Mouse (Mus musculus) CD4-positive helper T cell, adult 2 months (primary cell): ENCODE measurements around the gene Pknox2.

Experiments
- DNase-seq: peaks from one replicate; pipeline ENCODE4 v3.0.0-alpha.2; 2012; ENCODE audit warnings: low read depth, missing footprints, low spot score

The Pknox2 gene

DNA sequence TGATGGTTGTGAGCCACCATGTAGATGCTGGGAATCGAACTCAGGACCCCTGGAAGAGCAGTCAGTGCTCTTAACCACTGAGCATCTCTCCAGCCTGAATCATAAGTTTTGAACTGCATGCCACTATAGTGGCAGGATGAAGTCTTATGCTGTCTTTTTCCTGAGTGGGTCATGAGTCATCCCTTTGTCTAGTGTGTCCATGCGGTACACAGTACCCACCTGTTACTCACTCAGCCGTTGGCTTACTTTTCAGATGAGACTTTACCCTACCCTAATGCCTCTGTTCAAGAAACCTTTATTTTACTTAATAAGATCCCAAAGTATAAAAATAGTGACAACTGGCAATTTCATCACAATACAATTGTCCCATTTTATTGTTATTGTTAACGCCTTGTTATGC lies 95.5 kb downstream of the Pknox2 start:
- no peak for DNase-seq

DNA sequence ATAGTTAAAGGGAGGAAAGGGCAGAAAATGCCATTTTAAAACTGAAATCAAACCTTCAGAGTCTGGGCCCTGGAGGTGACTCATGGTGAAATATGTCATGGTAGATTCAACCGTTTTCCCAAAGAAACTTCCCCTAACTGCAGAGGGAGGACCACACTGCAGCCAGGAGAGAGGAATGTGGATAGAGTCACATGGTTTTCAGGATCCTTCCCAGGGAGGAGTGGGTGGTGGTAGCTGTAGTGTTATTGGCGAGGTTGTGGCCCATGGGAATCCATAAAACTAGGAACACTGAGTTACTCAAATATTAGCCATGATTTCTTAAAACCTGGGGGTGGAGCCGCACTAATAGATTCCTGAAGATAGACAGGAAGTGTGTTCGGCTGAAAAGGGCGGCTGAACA lies 99.7 kb downstream of the Pknox2 start:
- DNase-seq = no peak

DNA sequence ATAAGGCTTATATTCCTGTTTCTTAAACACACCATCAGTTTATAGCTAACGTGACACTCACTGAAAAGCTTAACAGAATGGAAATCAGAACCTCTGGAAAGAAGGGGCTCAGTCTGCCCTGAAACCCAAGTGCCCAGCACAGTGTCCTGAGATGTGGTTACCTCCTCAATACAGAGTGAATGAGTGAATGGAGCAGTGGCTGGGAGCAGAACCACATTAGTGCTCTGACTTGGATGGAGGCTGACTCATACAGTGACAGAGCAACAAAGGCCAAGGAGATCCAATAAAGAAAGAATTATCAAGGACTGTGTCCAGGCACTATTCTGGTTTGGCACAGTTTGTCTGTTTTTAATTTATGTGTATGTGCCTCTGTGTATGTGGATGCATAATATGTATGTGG lies 101.3 kb downstream of the Pknox2 start:
- DNase-seq = no peak

DNA sequence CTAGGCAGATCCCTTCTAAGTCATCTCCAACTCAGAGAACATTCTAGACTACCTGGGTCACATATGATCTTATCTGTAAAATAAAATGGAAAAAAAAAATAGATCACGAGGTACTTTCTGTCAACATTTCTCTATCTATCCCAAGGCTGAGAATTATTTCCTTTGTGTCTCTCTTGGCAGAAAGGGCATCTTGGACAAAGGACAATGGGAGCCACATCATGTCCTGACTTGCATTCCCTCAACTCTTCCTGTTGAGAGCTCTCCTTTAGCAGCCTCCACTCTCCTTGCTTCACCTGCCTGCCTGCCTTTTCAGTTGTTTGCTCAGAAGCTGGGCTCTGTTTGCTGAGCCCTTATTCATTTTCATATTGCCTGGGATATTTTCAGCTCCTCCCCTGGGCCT lies 103.0 kb downstream of the Pknox2 start:
- no peak for DNase-seq

DNA sequence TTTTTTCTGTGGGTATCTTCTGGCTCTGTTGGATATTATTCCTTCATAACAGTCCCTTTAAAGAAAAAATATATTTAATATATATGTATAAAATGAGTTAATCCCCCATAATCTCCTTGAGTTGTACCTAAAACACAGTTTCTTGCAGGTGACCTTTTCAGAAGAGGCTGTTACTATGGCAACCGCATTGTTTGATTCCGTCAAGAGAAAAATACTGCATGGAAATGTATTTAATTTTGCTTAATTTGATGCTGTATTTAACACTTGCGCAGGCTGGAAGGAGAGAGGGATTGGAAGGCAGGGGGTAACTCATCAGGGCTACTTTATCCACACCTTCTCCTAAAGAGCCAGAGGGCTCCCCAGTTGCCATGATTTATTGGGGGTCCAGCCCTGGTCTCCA lies 108.3 kb downstream of the Pknox2 start:
- no peak for DNase-seq

DNA sequence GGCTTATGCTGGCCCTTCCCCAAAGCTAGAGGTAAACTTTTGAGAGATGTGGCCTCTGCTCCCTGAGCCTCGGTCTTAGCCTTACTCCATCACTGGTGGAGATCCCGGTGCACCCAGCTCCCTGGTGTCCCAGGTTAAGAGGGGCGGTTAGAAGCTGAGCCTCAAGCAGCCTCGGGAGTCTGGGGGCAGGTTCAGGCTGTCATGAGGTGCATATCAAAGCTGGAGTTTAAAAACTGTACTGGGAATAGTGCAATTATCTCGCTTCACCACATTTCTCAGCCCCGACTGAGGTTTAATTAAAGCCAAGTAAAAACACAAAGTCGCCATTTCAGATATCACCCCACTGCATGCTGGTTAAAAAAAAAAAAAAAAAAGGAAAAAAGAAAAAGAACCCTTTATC lies 108.8 kb downstream of the Pknox2 start:
- DNase-seq = no peak

DNA sequence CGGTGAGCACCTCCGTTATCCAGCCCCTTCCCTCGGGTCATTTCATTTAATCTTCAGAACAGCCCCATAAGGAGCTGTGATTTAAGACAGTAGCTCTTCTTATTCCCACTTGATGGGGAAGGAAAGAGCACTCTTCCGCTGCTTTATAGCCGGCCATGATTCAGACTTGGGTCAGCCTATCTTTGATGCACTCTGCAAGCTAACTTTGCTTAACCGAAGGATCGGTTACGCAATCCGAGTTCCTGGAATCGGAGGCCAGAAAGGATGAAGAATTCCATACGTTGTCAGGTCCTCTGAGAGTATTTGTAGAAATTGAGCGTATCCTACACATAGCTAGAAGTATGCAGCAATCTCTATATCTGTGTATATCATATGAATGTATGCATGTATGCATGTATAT lies 109.8 kb downstream of the Pknox2 start:
- no peak for DNase-seq

DNA sequence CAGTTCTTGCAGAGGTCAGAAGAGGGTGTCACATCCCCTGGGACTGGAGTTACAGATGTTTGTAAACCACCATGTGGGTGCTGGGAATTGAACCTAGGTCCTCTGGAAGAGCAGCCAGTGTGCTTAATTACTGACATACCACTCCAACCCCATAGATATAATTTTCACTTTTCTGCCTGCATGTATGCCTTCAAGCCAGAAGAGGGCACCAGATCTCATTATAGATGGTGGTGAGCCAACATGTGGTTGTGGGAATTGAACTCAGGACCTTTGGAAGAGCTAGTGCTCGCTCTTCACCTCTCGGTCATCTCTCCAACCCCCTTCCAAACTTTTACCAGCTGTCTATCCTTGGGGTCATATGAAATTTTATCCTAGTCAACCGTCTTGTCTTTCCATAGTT lies 112.0 kb downstream of the Pknox2 start:
- DNase-seq = no peak

DNA sequence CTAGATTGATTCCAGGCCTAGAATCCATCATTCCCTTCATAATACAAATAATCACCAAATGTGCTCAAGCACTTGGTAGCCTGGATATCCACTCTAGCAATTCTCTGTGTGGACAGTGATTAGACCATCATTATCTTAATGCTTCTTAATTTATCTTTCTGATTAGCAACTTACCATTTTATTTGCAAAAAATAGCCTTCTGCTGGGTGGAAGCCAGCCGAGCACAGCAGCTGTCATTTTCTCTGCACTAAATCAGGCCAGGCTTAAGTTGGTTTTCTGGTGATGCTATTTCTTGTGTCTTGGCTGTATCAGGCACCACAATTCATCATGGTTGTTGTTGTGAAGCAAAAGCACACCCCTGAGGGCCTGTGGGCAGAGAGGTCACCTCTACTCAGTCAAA lies 112.9 kb downstream of the Pknox2 start:
- DNase-seq = no peak

DNA sequence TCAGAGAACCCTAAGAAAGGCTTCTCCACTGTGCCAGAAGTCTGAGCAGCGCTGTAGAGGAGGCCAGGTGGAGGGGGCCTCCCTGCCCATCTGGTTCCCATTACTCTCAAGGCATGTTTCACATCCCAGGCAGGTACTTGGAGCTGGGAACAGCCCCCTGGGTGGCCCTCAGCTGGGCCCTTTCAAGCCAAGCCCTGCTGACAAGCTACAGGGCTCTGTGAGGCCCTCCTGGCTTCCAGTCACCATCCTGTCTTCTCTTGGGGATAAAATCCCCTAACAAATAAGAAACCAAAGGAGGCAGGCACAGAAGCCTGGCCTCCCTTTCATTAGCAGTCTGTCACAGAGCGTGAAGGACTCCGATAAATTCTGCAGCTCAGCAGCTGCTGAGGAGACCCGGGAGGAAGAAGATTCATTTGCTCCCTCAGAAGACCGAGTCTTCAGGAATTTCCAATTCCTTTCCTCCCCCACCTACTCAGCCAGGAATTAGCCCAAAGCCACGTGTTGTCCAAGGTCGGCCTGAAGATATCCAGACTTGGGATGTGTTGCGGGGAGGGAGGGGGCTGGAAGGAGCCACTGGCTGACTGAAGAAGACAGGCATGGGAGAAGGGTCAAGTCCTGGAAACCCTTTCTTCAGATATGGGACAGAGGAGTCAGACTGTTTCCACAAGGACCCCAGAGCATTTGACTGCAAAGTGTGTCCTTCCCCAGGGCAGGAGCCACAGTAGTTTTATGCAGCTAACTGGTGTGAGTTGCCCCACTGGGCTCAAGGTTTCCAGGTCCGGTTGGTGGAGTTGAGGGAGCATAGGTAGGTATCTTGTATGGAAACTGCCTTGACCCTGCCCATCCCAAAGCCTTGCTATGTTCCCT lies 116.6 kb downstream of the Pknox2 start:
- no peak for DNase-seq

DNA sequence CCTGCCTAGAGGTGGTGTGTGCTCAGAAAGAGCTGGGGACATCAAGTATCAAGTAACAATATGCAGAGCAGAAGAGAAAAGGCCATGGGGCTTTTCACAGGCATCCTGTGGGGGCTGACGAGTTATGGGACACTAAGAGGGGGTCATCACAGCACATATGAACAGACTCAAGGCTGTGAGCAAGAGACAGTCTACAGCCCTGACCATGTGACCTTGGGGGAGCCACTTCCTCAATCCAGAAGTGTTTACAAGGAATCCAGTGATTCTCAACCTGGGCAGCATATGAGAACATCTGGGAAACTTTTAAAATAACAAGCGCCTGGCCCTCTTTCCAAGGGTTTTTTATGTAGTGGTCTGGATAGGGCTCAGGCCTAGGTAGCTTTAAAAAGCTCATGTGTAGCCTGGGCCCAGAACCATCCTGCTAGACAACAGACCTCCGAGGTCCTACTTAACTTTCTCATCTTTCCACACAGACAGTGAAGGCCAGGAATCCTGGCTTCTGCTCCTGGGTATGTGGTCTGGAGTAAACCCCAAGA lies 117.3 kb downstream of the Pknox2 start:
- no peak for DNase-seq

DNA sequence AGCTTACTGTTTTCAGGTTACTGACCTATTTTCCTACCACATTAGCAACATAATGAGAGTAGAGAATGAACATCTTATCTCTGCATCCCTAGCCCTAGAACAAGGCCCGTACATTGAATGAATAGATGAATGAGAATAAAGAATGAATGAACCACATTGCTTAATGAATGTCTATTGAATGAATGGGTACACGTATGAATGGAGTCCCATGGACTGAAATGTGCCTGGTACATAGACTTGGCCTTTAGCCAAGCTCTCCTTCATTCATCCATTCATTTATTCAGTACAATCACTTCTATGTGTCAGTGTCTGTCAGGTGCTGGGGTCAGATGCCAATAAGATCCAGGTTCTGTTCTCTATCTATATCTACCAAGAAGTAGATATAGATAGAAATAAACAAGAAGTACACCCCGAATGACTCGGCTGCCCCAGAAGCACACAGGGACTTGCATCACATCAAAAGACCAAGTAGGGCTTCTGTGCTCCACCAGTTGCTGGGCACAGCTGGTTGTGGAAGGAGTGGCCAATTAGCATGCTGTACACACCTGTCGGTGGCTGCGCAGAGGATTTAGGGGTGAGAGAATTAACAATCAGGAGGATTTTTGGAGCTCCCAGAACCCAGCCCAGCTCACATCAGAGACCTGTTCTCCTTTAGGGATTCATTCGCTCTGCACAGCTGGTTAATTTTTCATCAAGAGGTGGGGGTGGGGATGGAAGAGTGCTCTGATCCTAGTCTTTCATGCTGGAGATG lies 119.2 kb downstream of the Pknox2 start:
- no peak for DNase-seq

DNA sequence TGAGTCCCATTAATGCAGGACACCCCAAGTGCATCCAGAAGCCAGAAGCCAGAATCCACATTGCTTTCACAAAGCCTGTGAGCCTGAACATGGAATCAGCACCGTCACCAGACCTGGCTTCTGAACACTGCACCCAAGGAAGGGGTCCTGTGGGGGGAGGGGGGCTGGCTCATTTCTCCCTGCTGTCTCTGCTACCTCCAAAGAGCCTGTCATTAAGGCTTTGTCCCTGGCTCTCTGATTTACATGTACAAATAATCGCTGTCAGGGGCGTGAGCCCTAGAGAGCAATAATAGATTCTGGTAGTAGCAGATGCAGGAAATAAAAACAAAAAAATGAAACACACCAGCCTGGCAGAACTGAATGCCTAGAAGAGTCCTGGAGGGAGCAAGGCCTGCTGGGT lies 121.3 kb downstream of the Pknox2 start:
- DNase-seq = no peak

DNA sequence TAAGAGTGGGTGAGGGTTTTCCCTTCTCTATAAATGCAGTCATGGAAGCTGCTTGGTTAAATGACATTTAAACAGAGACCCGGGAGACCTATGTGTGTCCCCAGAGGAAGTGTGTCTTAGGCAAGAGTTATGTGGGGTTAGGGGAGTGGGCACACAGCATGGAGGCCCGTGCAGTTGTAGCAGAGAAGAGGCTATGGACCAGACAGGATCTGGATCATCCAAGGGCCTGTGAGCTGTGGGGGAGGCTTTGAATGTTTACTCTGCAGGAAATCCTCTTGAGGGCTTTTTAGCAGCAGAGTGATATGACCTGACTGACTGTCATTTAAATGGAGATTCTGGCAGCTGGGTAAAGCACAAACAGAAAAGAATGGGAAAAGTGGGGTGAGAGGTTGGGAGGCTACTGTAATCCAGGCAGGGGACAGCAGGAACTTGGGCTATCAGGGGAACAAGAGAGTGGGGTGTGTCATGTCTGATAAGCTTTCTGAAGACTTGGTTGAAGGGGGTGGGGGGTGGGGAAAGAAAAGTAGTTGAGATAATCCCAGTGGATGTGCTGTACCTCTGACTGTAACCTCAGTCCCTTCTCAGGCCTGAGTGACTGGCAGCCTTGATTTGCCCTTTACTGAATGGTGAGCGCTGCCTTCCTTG lies 125.5 kb downstream of the Pknox2 start:
- DNase-seq = no peak

DNA sequence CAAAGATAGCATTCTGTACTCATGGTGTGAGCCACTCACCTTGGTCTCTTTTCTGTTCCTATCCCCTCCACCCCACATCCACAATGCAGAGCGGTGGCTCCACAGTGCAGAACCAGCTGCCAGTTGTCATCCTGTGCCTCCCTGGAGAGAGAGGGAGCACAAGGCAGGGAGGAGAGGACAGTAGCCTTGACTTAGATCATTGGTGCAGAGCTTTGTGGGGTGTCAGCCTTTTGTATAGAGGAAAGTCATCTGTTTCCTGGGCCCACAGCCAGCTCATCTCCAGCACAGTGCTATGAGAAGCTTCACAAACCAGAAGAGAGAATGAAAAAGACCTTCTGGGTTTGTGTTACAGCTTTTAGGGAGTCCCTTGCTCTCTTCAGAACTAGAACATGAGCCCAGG lies 129.1 kb downstream of the Pknox2 start:
- DNase-seq = no peak

DNA sequence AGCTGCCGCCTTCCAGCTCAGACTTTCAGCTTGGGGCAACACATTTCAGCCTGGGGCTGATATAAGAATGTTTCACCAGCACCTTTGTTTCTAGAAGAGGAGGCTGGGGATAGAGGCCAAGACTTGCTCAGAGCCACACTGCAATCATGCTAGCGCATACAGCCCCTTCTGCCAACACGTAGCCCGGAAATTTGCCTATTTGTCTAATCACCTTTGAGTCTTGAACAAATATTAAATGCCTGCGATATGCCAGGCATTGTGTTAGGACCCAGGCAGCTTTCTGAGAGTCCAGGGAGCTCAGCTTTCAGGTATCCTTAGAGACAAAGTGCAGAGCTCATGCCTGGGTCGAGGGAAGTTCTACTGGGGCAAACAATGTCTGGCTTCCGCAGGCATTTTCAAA lies 130.0 kb downstream of the Pknox2 start:
- DNase-seq = no peak

DNA sequence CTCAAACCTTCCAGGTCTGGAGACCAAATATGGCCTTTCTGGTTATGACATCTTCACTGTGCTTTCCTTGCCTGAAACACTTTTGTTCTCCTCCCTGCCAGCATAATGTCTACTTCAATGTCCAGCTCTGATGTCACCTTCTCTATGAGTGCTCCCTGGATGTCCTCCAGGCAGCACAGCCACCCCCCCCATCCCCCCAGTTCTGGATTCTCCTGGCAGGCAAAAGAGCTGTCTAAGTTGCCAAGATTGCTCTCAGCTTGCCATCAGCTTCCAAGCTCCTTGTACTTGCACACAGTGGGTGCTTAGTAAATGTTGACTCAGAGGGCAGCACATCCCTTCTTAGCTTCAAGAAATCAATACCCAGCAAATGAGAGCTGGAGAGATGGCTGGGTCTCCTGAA lies 131.0 kb downstream of the Pknox2 start:
- DNase-seq = no peak

DNA sequence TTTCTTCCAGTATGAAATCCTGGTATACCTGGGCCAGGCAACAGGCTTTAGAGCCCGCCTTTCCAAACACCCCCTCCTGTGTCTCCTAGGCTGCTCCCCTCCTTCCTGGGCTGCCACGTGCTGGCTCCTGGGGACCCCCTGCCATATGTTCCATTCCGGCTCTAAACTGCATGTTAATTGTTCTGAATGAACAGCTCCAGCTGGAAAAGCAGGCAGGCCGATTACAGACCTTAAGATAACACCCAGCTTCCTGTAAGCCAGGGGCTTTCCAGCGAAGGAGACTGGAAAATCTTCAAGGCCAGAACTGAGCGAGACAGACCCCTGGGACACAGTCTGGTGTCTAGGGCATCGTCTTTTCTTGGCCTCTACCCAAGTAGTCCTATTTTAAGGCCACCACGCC lies 133.6 kb downstream of the Pknox2 start:
- DNase-seq = no peak

DNA sequence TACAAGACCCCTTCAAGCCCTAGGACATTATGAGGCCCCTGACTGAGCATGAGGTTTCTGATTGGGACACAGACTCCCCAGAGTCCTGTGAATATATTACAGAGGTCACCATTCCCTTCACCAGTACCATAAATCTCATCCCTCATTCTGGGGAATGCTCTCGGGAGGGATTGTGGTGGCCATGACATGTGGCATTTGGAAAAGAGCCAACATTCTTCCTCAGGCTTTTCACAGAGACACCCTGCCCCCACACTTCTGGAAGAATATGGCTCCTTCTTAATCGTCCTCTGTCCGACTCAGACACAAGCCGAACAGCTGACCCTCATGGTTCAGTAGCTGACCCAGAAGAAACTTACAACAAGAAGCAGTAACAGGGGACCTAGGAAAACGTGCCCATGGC lies 139.1 kb downstream of the Pknox2 start:
- DNase-seq = no peak

DNA sequence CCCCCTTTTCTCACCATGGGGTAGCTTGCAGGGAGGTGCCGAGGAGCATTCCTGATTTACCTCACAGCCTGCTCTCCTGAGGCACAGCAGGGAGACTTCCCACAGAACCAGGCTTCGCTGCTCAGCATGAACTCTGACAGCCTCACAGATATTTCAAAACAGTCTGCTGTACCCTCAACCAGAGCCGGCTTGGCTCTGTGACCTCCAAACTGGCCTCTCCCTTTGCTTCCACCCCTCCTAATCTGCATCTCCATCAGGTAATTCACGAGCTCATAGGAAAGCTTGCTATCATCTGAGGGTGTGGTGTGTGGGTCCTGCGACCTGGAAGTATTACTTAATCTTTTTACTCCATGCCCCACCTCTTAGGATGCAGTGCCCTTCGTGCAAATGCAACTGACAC lies 142.5 kb downstream of the Pknox2 start:
- no peak for DNase-seq

DNA sequence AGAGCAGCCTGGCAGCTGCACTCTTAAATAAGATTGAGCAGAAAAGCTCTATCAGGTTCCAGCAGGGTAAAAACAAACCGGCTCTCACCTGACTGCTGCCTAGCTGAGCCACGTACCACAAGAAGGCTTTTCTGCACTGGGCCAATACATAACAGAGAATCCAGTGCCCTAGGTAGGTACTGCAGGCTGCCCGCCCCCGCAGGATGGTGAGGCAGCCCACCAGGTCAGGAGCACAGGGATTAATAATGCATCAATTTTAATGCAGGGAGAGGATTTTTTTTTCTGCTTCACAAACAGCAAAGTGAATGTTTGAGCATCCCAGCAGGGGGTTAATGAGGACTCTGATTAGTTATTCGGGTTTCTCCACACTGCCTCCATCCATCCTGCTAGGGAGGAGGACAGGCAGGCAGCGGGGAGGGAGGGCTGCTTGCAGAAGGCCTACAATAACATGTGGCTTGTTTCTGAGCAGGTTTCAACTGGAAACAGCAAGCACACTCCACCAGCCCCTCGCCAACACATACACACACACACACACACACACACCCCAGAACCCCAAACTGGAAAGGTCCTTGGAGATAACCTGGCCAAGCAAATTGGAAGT lies 145.2 kb downstream of the Pknox2 start:
- no peak for DNase-seq

DNA sequence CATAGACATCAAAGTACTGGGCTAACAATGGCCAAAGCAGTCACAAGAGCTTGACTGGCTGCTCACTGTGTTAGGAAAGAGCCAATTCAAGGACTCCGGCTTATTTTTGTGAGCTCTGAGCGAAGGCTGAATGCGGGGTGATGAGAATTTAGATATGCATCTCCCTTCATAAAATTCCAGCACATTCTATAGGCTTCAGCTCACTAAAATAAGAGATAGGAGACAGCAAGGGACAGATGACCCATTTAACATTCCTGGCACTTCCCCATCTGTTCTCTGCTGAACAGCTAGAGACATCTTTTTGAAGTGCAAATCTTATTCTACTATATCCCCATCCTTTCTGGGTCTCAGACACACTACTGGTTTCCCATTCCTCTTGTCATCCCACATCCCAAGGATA lies 147.8 kb downstream of the Pknox2 start:
- DNase-seq = no peak
